Mouse (Mus musculus): Measurements from ENCODE around the gene Nkg7.

- TF ChIP-seq CTCF (IDR thresholded peaks at IDR 0.05; ENCODE audit: low read depth) (no peak), EP300 (optimal IDR thresholded peaks at IDR 0.05) (no peak)
Observed at GRCm38 (mm10) chr7:43441071-43441470, 4.2 kb downstream of the Nkg7 start.
